Mouse (Mus musculus): ENCODE measurements around the gene Clec12b. TPM values are rescaled to one million over a fixed set of nuclear protein-coding genes. Genes with fewer than 3 reads are reported as not detected.

The Clec12b gene
- total and polyA plus RNA-seq, 2 experiments from 2014 or later: 0.23 TPM; not detected in 1

DNA sequence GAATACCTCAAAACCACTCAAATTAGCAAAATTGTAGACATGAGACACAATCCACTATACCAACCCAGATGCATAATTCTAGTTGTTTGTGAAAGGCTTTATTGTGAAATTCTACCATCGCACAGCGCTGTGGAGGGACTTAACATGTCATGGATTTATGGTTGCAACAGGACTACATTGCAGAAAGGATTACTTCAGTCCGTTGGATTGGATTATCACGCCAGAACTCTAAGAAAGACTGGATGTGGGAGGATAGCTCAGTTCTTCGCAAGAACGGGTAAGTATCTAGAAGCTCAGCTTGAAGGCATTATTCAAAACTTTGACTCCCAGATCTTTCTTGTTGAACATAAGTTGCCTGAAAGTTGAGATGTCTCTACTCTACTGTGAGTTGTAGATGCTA lies 17.7 kb upstream of the Clec12b start:
- ATAC-seq (ENCODE audit: low FRiP score) (no peak), DNase-seq (ENCODE audit: low spot score) (no peak)
- no peak overlapping the region for H3K4me2 ChIP-seq (ENCODE audit: low read depth, low read length, poor library complexity, severe bottlenecking)
- no peaks in the 10 kb centered on the region for H3K9me3 ChIP-seq (ENCODE audit: low read length)
- no peaks in the 10 kb centered on the region for H3K4me1 ChIP-seq (ENCODE audit: insufficient read depth, low read length)
- no peak overlapping the region for H3K4me3 ChIP-seq (ENCODE audit: low read depth, low read length)
- H3K36me3 ChIP-seq (ENCODE audit: insufficient read depth, low read length): no peaks in the 10 kb centered on the region
- no peak overlapping the region for H3K9ac ChIP-seq (replicated peaks; ENCODE audit: low read length, poor library complexity, severe bottlenecking)
- 27% methylated on average over 6 of the region's 6 CpGs for WGBS
- no peak for TF ChIP-seq CTCF (IDR thresholded peaks at IDR 0.05)
- H3K27ac ChIP-seq (ENCODE audit: low read depth, low read length): no peak overlapping the region
- H3K27me3 ChIP-seq (ENCODE audit: insufficient read depth, low read length): no peaks in the 10 kb centered on the region

- no peak for ATAC-seq (ENCODE audit: low FRiP score)
- DNase-seq (ENCODE audit: low spot score): no peak
- Histone ChIP-seq H3K4me2 (ENCODE audit: low read depth, low read length, poor library complexity, severe bottlenecking) (no peak overlapping the region), H3K27me3 (ENCODE audit: insufficient read depth, low read length) (no peaks in the 10 kb centered on the region), H3K4me1 (ENCODE audit: insufficient read depth, low read length) (no peaks in the 10 kb centered on the region), H3K9me3 (ENCODE audit: low read length) (no peaks in the 10 kb centered on the region), H3K27ac (ENCODE audit: low read depth, low read length) (no peak overlapping the region), H3K36me3 (ENCODE audit: insufficient read depth, low read length) (no peaks in the 10 kb centered on the region), H3K9ac (replicated peaks; ENCODE audit: low read length, poor library complexity, severe bottlenecking) (no peak overlapping the region), H3K4me3 (ENCODE audit: low read depth, low read length) (no peak overlapping the region)
- WGBS: 95% methylated on average over 2 of the region's 2 CpGs
- TF ChIP-seq CTCF (IDR thresholded peaks at IDR 0.05): no peak
Observed at GRCm38 (mm10) chr6:129402404-129402803, 16.7 kb upstream of the Clec12b start.

DNA sequence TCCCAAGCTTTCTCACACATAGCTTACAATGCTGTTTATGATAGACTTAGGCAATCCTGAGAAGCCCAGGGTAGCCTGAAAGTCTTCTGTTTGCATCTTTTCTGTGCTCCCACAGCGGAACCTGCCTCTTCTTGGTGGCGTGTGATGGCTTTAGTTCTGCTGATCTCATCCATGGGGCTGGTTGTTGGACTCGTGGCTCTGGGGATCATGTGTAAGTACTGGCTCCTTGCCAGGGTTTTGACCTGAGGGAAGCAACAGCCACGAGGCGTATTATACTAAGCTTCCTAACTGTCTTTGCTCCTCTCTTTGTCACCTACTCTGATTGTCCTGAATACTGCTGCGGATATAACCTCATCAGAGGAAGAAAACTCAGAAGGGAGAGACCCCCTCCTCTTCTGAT lies 14.3 kb upstream of the Clec12b start:
- no peaks in the 10 kb centered on the region for H3K4me1 ChIP-seq (ENCODE audit: insufficient read depth, low read length)
- no peaks in the 10 kb centered on the region for H3K9me3 ChIP-seq (ENCODE audit: low read length)
- H3K27ac ChIP-seq (ENCODE audit: low read depth, low read length): no peak overlapping the region
- no peak overlapping the region for H3K4me3 ChIP-seq (ENCODE audit: low read depth, low read length)
- WGBS: 52% methylated on average over 6 of the region's 6 CpGs
- no peaks in the 10 kb centered on the region for H3K36me3 ChIP-seq (ENCODE audit: insufficient read depth, low read length)
- H3K9ac ChIP-seq (replicated peaks; ENCODE audit: low read length, poor library complexity, severe bottlenecking): no peak overlapping the region
- ATAC-seq (ENCODE audit: low FRiP score) (no peak), DNase-seq (ENCODE audit: low spot score) (no peak)
- TF ChIP-seq CTCF (IDR thresholded peaks at IDR 0.05): no peak
- H3K27me3 ChIP-seq (ENCODE audit: insufficient read depth, low read length): no peaks in the 10 kb centered on the region
- no peak overlapping the region for H3K4me2 ChIP-seq (ENCODE audit: low read depth, low read length, poor library complexity, severe bottlenecking)

GRCm38 (mm10) chr6:129396997-129397396 lies 11.3 kb upstream of the Clec12b start, which contains the start of gene Clec1b:
Clec1b (plus strand) TSS chr6:129397297.
- ATAC-seq (ENCODE audit: low FRiP score) (no peak), DNase-seq (ENCODE audit: low spot score) (no peak)
- WGBS: 85% methylated on average over 8 of the region's 8 CpGs
- H3K27ac ChIP-seq (ENCODE audit: low read depth, low read length): no peak within 1 kb of the TSS
- no peak within 1 kb of the TSS for H3K4me2 ChIP-seq (ENCODE audit: low read depth, low read length, poor library complexity, severe bottlenecking)
- H3K27me3 ChIP-seq (ENCODE audit: insufficient read depth, low read length): no peaks in the 10 kb centered on the region
- H3K36me3 ChIP-seq (ENCODE audit: insufficient read depth, low read length): no peaks in the 10 kb centered on the region
- no peaks in the 10 kb centered on the region for H3K4me1 ChIP-seq (ENCODE audit: insufficient read depth, low read length)
- H3K9me3 ChIP-seq (ENCODE audit: low read length): no peaks in the 10 kb centered on the region
- H3K4me3 ChIP-seq (ENCODE audit: low read depth, low read length): no peak within 1 kb of the TSS
- H3K9ac ChIP-seq (replicated peaks; ENCODE audit: low read length, poor library complexity, severe bottlenecking): no peak within 1 kb of the TSS
- TF ChIP-seq CTCF (IDR thresholded peaks at IDR 0.05): no peak

- 79% methylated on average over 6 of the region's 6 CpGs for WGBS
- H3K27me3 ChIP-seq (ENCODE audit: insufficient read depth, low read length): no peaks in the 10 kb centered on the region
- ATAC-seq (ENCODE audit: low FRiP score): peak; percentile 66; the same call in 1 of the 2 replicates
Observed at GRCm38 (mm10) chr6:129393732-129394131, 8.1 kb upstream of the Clec12b start.

DNA sequence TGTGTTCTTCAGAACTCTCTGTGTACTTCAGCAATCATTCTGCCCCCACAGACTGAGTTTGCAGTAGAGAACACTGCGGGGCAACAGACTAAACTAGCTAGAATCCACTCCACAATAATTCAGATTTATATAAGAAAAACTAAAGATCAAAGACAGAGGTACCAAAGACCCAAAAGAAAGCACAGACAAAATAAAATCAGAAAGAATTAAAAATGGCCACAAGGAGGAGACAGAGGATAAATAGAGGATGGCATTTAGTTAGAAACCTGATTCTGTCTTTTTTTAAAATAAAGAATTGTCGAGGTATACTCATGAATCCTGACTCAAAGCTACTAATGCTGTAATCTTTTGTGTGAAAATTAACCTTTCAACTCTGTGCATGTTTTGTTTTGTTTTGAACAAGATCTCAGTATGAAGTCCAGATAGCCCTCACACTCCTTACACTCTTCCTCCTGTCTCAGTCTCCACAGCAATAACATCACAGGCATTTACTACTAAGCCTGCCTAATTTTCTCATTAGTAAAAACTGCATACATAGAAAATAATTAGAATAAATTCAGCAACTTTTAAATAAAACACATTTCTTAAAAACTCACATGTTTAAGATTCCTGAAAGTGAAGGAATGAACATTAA lies 7.5 kb upstream of the Clec12b start:
- peak; percentile 87 for TF ChIP-seq CTCF (IDR thresholded peaks at IDR 0.05)

More at GRCm38 (mm10) chr6:129393732-129394131, 8.1 kb upstream of the Clec12b start:
- Histone ChIP-seq H3K4me2 (ENCODE audit: low read depth, low read length, poor library complexity, severe bottlenecking) (no peak overlapping the region), H3K27ac (ENCODE audit: low read depth, low read length) (no peak overlapping the region), H3K9me3 (ENCODE audit: low read length) (no peaks in the 10 kb centered on the region), H3K4me1 (ENCODE audit: insufficient read depth, low read length) (no peaks in the 10 kb centered on the region), H3K36me3 (ENCODE audit: insufficient read depth, low read length) (no peaks in the 10 kb centered on the region), H3K9ac (replicated peaks; ENCODE audit: low read length, poor library complexity, severe bottlenecking) (no peak overlapping the region), H3K4me3 (ENCODE audit: low read depth, low read length) (no peak overlapping the region)
- no peak for DNase-seq (ENCODE audit: low spot score)
- TF ChIP-seq CTCF (IDR thresholded peaks at IDR 0.05): no peak

More for the DNA sequence above, 7.5 kb upstream of the Clec12b start:
- H3K4me1 ChIP-seq (ENCODE audit: insufficient read depth, low read length): no peaks in the 10 kb centered on the region
- WGBS: 23% methylated on average over 2 of the region's 2 CpGs
- DNase-seq (ENCODE audit: low spot score) (peak; percentile 41), ATAC-seq (ENCODE audit: low FRiP score) (peak; percentile 58; the same call in 1 of the 2 replicates)
- H3K9me3 ChIP-seq (ENCODE audit: low read length): no peaks in the 10 kb centered on the region
- H3K4me2 ChIP-seq (ENCODE audit: low read depth, low read length, poor library complexity, severe bottlenecking): no peak overlapping the region
- H3K36me3 ChIP-seq (ENCODE audit: insufficient read depth, low read length): no peaks in the 10 kb centered on the region
- no peak overlapping the region for H3K9ac ChIP-seq (replicated peaks; ENCODE audit: low read length, poor library complexity, severe bottlenecking)
- no peaks in the 10 kb centered on the region for H3K27me3 ChIP-seq (ENCODE audit: insufficient read depth, low read length)
- no peak overlapping the region for H3K4me3 ChIP-seq (ENCODE audit: low read depth, low read length)
- no peak overlapping the region for H3K27ac ChIP-seq (ENCODE audit: low read depth, low read length)

Measured in midbrain, postnatal 0 days (tissue).